Mouse (Mus musculus): ENCODE results near the gene Hsp90b1. TPM values are rescaled to one million over a fixed set of nuclear protein-coding genes. Genes with fewer than 3 reads are reported as not detected.
"Not testable (repeated sequence)": the region's sequence is repeated elsewhere in the genome, so short reads cannot be mapped to it uniquely, and the experiment has no call there.

Hsp90b1 gene
- polyA plus RNA-seq, 1 experiment from 2014 or later = 592 TPM

DNA sequence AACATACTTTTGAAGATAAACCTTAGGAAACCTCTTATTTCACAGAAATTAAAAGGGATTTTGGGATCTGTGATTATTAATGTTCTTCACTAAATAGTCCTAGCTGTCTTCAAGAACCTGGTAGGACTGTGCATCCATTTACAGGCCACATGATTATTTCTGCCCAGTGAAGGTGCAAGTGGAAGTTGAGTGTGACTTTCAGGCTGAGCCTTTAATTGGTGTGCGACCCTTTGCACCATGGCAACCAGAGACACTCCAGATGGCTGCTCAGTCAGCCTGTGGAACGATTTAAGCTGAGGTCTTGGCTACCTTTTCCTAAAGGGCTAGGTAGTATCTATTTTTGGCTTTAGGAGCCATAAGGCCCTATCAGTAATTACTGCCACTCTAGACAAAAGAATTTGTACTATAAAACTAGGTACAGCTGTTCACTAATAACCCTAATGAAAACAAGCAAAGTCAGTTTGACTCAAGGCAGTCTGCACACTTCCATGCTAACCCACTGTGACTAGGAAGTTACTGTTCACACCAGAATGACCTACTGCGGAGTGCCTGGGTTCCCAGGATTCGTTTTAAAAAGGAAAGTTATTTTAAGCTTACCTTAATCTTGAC is 2.9 kb downstream of the Hsp90b1 start:
- no peaks in the 10 kb centered on the region for H3K9me3 ChIP-seq (ENCODE audit: low read depth, low read length)
- H3K4me1 ChIP-seq (ENCODE audit: insufficient read depth) = peaks cover 28% of the 10 kb centered on the region; the same call in 1 of the 2 replicates
- no peak overlapping the region for H3K27ac ChIP-seq (ENCODE audit: low read depth)
- H3K36me3 ChIP-seq (ENCODE audit: insufficient read depth) = peaks cover 63% of the 10 kb centered on the region
- ATAC-seq (ENCODE audit: insufficient read depth) (no peak), DNase-seq (no peak)
- WGBS = 50% methylated on average over 4 of the region's 4 CpGs
- H3K4me2 ChIP-seq = peak overlapping the region; percentile 89
- TF ChIP-seq CTCF (IDR thresholded peaks at IDR 0.05; ENCODE audit: low read depth) = no peak
- peak overlapping the region; percentile 94; the same call in 1 of the 2 replicates for H3K4me3 ChIP-seq (ENCODE audit: low read depth, low read length)
- peak overlapping the region; percentile 97 for H3K9ac ChIP-seq
- no peaks in the 10 kb centered on the region for H3K27me3 ChIP-seq (ENCODE audit: insufficient read depth, low read length)

DNA sequence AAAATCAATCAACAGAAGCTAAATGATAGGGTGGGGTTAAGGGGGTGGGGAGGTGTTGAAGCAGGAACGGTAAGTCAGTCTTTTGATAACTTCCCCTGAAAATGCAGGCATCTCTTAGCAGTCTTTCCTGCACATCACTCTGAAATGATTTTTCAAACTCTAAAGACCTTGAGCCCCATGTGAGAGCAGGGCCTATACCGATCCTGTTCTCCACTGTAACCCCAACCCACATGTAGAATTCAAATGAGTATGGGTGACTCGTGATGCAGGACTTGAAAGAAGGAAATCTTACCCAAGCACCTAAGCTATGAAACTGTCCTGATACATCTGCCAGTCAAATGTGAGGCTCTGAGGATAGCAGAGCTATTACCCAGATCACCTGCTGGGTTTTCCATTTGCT is 4.3 kb downstream of the Hsp90b1 start:
- no peaks in the 10 kb centered on the region for H3K9me3 ChIP-seq (ENCODE audit: low read depth, low read length)
- ATAC-seq (ENCODE audit: insufficient read depth) (no peak), DNase-seq (no peak)
- peak overlapping the region; percentile 17; the same call in 1 of the 2 replicates for H3K9ac ChIP-seq
- 48% methylated on average over 3 of the region's 3 CpGs for WGBS
- H3K27me3 ChIP-seq (ENCODE audit: insufficient read depth, low read length) = no peaks in the 10 kb centered on the region
- peak overlapping the region; percentile 25 for H3K4me2 ChIP-seq
- no peak for TF ChIP-seq CTCF (IDR thresholded peaks at IDR 0.05; ENCODE audit: low read depth)
- no peak overlapping the region for H3K27ac ChIP-seq (ENCODE audit: low read depth)
- H3K4me3 ChIP-seq (ENCODE audit: low read depth, low read length) = peak overlapping the region; percentile 10; the same call in 1 of the 2 replicates
- peaks cover 28% of the 10 kb centered on the region; the same call in 1 of the 2 replicates for H3K4me1 ChIP-seq (ENCODE audit: insufficient read depth)
- peaks cover 70% of the 10 kb centered on the region for H3K36me3 ChIP-seq (ENCODE audit: insufficient read depth)

DNA sequence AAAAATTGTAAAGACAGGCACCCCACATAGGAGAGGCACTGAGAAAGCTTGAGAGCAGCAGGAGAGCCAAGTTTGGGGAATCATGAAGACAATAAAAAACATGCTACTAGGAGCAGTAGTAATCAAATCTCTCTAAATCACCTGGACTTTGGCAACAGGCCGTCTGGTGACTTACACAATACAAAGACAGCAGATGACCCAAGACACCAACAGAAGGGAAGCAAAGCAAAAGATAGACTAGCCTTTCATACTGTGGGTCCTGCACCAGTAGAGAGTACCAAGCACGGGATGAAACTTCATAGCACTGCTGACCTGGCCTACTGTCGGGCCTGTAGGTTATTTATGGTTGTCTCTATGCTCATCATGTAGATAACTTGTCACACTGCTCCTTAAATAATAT is 5.1 kb downstream of the Hsp90b1 start:
- DNase-seq (no peak), ATAC-seq (ENCODE audit: insufficient read depth) (no peak)
- H3K4me3 ChIP-seq (ENCODE audit: low read depth, low read length) = no peak overlapping the region
- H3K4me2 ChIP-seq = peak overlapping the region; percentile 25
- peaks cover 28% of the 10 kb centered on the region; the same call in 1 of the 2 replicates for H3K4me1 ChIP-seq (ENCODE audit: insufficient read depth)
- no peak overlapping the region for H3K9ac ChIP-seq
- H3K36me3 ChIP-seq (ENCODE audit: insufficient read depth) = peaks cover 77% of the 10 kb centered on the region
- no peaks in the 10 kb centered on the region for H3K27me3 ChIP-seq (ENCODE audit: insufficient read depth, low read length)
- WGBS = 53% methylated on average over 3 of the region's 3 CpGs
- no peaks in the 10 kb centered on the region for H3K9me3 ChIP-seq (ENCODE audit: low read depth, low read length)
- TF ChIP-seq CTCF (IDR thresholded peaks at IDR 0.05; ENCODE audit: low read depth) = no peak
- H3K27ac ChIP-seq (ENCODE audit: low read depth) = no peak overlapping the region

DNA sequence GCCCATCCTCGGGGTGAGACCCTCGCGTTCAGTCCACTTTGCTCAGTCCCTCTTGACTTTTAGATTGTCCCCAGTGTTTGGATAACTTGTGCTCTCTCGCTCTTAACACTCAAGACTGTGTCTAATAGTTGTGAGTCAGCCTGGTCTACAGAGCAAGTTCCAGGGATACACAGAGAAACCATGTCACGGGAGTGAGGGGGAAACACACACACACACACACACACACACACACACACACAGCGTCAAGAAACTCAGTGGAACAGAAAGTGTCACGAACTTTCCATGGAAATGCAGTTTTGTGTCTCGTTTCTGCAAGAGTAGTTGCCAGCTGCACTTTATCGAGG is 19.3 kb downstream of the Hsp90b1 start:
- 17% methylated on average over 9 of the region's 9 CpGs for WGBS
- H3K4me3 ChIP-seq (ENCODE audit: low read depth, low read length) = peak overlapping the region; percentile 63
- not testable (repeated sequence) for H3K27me3 ChIP-seq (ENCODE audit: insufficient read depth, low read length); H3K9me3 ChIP-seq (ENCODE audit: low read depth, low read length); H3K27ac ChIP-seq (ENCODE audit: low read depth); ATAC-seq (ENCODE audit: insufficient read depth); H3K4me1 ChIP-seq (ENCODE audit: insufficient read depth)
- DNase-seq = peak; percentile 1
- peak overlapping the region; percentile 79 for H3K9ac ChIP-seq
- H3K4me2 ChIP-seq = peak overlapping the region; percentile 70
- H3K36me3 ChIP-seq (ENCODE audit: insufficient read depth) = peaks cover 15% of the 10 kb centered on the region

DNA sequence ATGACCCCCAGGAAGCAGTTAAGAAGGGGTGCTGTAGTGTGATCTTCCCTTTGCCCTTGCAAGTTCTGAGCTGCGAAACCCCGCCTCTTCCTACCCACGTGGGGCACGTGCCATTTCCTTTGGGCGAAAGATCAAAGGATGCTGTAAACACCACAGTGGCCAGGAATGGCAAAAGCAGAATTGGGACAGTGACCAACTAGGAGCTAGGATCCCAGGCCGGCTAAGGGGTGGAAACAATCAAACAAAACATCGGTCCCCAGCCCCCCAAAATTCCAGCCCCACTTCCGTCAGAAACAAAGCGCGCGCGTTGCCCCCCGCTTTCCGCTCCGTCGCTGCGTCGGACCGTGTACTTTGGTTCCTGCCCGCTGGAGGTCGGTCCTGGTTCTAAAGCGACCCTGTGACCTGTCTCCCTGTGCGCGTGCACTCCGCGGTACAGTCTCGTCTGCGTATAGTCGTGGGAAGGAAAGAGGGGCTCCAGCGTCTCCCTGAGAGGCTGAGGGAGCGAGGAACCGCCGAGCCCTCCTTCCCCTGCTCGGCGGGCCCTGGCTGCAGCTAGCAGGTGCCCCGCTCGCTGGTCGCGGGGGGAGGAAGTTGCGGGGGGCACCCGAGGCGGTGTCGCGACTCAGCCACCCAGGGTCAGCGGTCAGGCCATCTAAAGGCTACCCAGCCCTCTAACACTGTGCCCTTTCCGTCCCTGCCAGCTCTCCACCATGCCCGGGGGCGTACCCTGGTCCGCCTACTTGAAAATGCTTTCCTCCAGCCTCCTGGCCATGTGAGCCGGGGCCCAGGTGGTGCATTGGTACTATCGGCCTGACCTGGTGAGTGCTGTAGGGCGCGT is 19.9 kb downstream of the Hsp90b1 start:
- not testable (repeated sequence) for H3K4me1 ChIP-seq (ENCODE audit: insufficient read depth); H3K9me3 ChIP-seq (ENCODE audit: low read depth, low read length); H3K36me3 ChIP-seq (ENCODE audit: insufficient read depth); H3K27me3 ChIP-seq (ENCODE audit: insufficient read depth, low read length)
- peak; percentile 90 for ATAC-seq (ENCODE audit: insufficient read depth)
- peak overlapping the region; percentile 75 for H3K27ac ChIP-seq (ENCODE audit: low read depth)
- peak overlapping the region; percentile 63 for H3K4me3 ChIP-seq (ENCODE audit: low read depth, low read length)
- peak overlapping the region; percentile 79 for H3K9ac ChIP-seq
- DNase-seq = peak; percentile 88
- WGBS = under 1% methylated on average over 53 of the region's 53 CpGs
- H3K4me2 ChIP-seq = peak overlapping the region; percentile 70

DNA sequence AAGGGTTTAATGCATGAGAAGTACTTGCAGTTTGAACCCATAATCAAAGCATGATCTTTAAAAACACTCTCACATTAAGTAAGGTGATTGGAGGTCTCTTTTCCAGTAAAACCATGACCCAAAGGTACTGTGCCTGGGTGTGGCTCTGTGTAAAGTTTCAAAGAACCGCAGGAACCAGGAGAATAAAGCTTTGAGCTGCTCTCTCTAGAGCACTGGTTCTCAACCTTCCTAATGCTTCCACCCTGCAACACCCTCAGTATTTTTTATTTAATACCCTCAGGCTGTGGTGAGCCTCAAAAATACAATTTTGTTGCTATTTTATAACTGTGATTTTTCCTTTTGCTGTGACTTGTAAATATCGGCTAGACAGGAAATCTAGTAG is 20.5 kb downstream of the Hsp90b1 start:
- H3K9me3 ChIP-seq (ENCODE audit: low read depth, low read length); H3K36me3 ChIP-seq (ENCODE audit: insufficient read depth); H3K9ac ChIP-seq; H3K27ac ChIP-seq (ENCODE audit: low read depth); H3K4me1 ChIP-seq (ENCODE audit: insufficient read depth); H3K27me3 ChIP-seq (ENCODE audit: insufficient read depth, low read length); DNase-seq: not testable (repeated sequence)
- ATAC-seq (ENCODE audit: insufficient read depth) = peak; percentile 51
- H3K4me2 ChIP-seq = peak overlapping the region; percentile 70
- peak overlapping the region; percentile 63 for H3K4me3 ChIP-seq (ENCODE audit: low read depth, low read length)
- whole genome bisulfite sequencing = 26% methylated on average over 2 of the region's 2 CpGs

DNA sequence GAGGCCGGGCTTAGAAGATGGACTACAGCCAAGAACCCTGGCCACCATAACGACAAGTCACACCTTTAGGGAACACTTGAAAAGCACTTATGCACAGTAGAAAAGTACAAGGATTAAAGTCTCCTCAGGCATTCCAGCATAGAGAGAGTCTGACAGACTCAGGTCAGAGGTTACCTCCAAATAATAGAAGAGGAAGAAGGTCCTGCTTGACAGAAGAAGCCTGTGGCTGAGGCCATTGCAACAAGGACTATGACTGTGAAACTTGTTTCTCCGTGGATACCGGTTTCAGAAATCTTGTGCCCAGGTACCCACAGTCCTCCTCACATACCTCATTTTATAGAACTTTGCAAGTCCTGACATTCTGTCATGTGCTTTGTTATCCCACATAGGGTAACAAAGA is 34.8 kb downstream of the Hsp90b1 start:
- not testable (repeated sequence) for H3K9me3 ChIP-seq (ENCODE audit: low read depth, low read length); H3K27me3 ChIP-seq (ENCODE audit: insufficient read depth, low read length); H3K27ac ChIP-seq (ENCODE audit: low read depth); H3K4me1 ChIP-seq (ENCODE audit: insufficient read depth); H3K36me3 ChIP-seq (ENCODE audit: insufficient read depth); DNase-seq; H3K4me2 ChIP-seq; H3K4me3 ChIP-seq (ENCODE audit: low read depth, low read length); H3K9ac ChIP-seq; ATAC-seq (ENCODE audit: insufficient read depth)
- 73% methylated on average over 4 of the region's 4 CpGs for WGBS

Small RNAs within 50 kb of the gene (microRNA-seq; reads per million reads assigned to microRNA genes)
- gene Gm25745 (ENCODE audit: borderline number of aligned reads) = not detected

Other genes starting within 250 kb of the Hsp90b1 start
- gene Syn3, start 206.6 kb downstream of the Hsp90b1 start, polyA plus RNA-seq (2014; fragmentation: Nextera tagmentation; extraction: Ambion mirVana) = 2.2 and 2.4 TPM in 2 replicates
- gene Ttc41, start 302 bp upstream of the Hsp90b1 start, polyA plus RNA-seq (2014; fragmentation: Nextera tagmentation; extraction: Ambion mirVana) = 1.3 and 2.0 TPM in 2 replicates
- gene Gm49358, start 58.5 kb upstream of the Hsp90b1 start, polyA plus RNA-seq (2014; fragmentation: Nextera tagmentation; extraction: Ambion mirVana) = 0.24 TPM in 1 of 2 replicates, not detected in the other
- 1.5 and 1.9 TPM in 2 replicates for gene Nt5dc3, start 73.5 kb upstream of the Hsp90b1 start, polyA plus RNA-seq (2014; fragmentation: Nextera tagmentation; extraction: Ambion mirVana)

All from lung, embryonic 14.5 days (tissue).